Mouse (Mus musculus) limb, embryonic 11.5 days (tissue): ENCODE measurements at regions not wholly inside any gene's neighbourhood (a gene's known extent, or its start where the extent isn't known, plus 50 kb on each side); places are given as distances from the start of the nearest gene placed in this dataset.

ENCODE experiments used
- ATAC-seq: fragments of 200-750 bp; cut with Nextera tagmentation; 2 replicates; pipeline ENCODE4 v1.8.0; 2017; ENCODE audit warnings: low read depth; ENCODE audit not compliant: insufficient number of reproducible peaks, low FRiP score, low TSS enrichment
- DNase-seq: peaks from one replicate; pipeline ENCODE4 v3.0.0-alpha.2; 2015; ENCODE audit warnings: low spot score
- H3K27ac ChIP-seq: fragments of 300-500 bp; sonication (generic); replicated peaks from 2 replicates; pipeline ENCODE4 v1.5.1; 2014; ENCODE audit warnings: low read depth, mild to moderate bottlenecking, low read length
- H3K27me3 ChIP-seq: fragments of 300-500 bp; sonication (generic); 2 replicates; pipeline ENCODE4 v1.6.1; 2014; ENCODE audit warnings: mild to moderate bottlenecking, low read length, mixed read lengths; ENCODE audit not compliant: control insufficient read depth, insufficient read depth
- H3K36me3 ChIP-seq: fragments of 300-500 bp; sonication (generic); 2 replicates; pipeline ENCODE4 v1.6.1; 2014; ENCODE audit warnings: mild to moderate bottlenecking, low read length, moderate library complexity, mixed read lengths; ENCODE audit not compliant: control insufficient read depth, insufficient read depth
- H3K4me1 ChIP-seq: fragments of 300-500 bp; sonication (generic); 2 replicates; pipeline ENCODE4 v1.6.1; 2014; ENCODE audit warnings: low read length, mixed read lengths; ENCODE audit not compliant: control insufficient read depth, insufficient read depth
- H3K4me2 ChIP-seq: fragments of 300-500 bp; sonication (generic); 2 replicates; pipeline ENCODE4 v1.6.1; 2014; ENCODE audit warnings: low read depth, mild to moderate bottlenecking, moderate library complexity; ENCODE audit not compliant: severe bottlenecking
- H3K4me3 ChIP-seq: fragments of 300-500 bp; sonication (generic); 2 replicates; pipeline ENCODE4 v1.5.1; 2014; ENCODE audit warnings: low read depth, low read length
- H3K9ac ChIP-seq: fragments of 300-500 bp; sonication (generic); 2 replicates; pipeline ENCODE4 v1.6.1; 2014; ENCODE audit warnings: mild to moderate bottlenecking, low read length
- H3K9me3 ChIP-seq: fragments of 300-500 bp; sonication (generic); 2 replicates; pipeline ENCODE4 v1.6.1; 2016; ENCODE audit warnings: low read length; ENCODE audit not compliant: control insufficient read depth
- WGBS: fragments of 180-500 bp; shearing (Covaris S2); extraction: QIAGEN DNeasy Blood & Tissue Kit; methylation state at CpG from one replicate; pipeline ENCODE4 v1.1.7; 2014; 5-methylcytosine and 5-hydroxymethylcytosine counted together

- no peaks in the 10 kb centered on the region for H3K36me3 ChIP-seq
- H3K9ac ChIP-seq, result no peak overlapping the region
- H3K4me3 ChIP-seq, result no peak overlapping the region
- no peak for DNase-seq
- no peak overlapping the region for H3K4me2 ChIP-seq
- H3K27ac ChIP-seq, result no peak overlapping the region
- H3K4me1 ChIP-seq, result no peaks in the 10 kb centered on the region
- H3K27me3 ChIP-seq, result no peaks in the 10 kb centered on the region
- 77% methylated on average over 2 of the region's 2 CpGs for WGBS
- no peaks in the 10 kb centered on the region for H3K9me3 ChIP-seq
- ATAC-seq, result no peak
Measured at GRCm38 (mm10) chr1:129219098-129219497, 54.0 kb upstream of the Thsd7b start.

GRCm38 (mm10) chr1:129208806-129209205, 64.3 kb upstream of the Thsd7b start:
- Histone ChIP-seq H3K4me3 (no peak overlapping the region), H3K9me3 (no peaks in the 10 kb centered on the region), H3K9ac (no peak overlapping the region), H3K27ac (no peak overlapping the region), H3K4me2 (no peak overlapping the region), H3K4me1 (no peaks in the 10 kb centered on the region), H3K36me3 (no peaks in the 10 kb centered on the region), H3K27me3 (no peaks in the 10 kb centered on the region)
- ATAC-seq, result no peak
- DNase-seq, result no peak
- WGBS, result 88% methylated on average over 1 of the region's 1 CpGs

GRCm38 (mm10) chr1:129208406-129208805, 64.7 kb upstream of the Thsd7b start:
- Histone ChIP-seq H3K36me3 (no peaks in the 10 kb centered on the region), H3K9me3 (no peaks in the 10 kb centered on the region), H3K4me3 (no peak overlapping the region), H3K4me2 (no peak overlapping the region), H3K4me1 (no peaks in the 10 kb centered on the region), H3K9ac (no peak overlapping the region), H3K27me3 (no peaks in the 10 kb centered on the region), H3K27ac (no peak overlapping the region)
- ATAC-seq, result 0 out of 2 replicates have a peak, but pooled peaks have one; percentile 14
- DNase-seq, result no peak
- 91% methylated on average over 2 of the region's 2 CpGs for WGBS

GRCm38 (mm10) chr1:129207674-129208073, 65.4 kb upstream of the Thsd7b start:
- Histone ChIP-seq H3K36me3 (no peaks in the 10 kb centered on the region), H3K27ac (no peak overlapping the region), H3K4me3 (no peak overlapping the region), H3K27me3 (no peaks in the 10 kb centered on the region), H3K4me1 (no peaks in the 10 kb centered on the region), H3K9ac (no peak overlapping the region), H3K4me2 (no peak overlapping the region), H3K9me3 (no peaks in the 10 kb centered on the region)
- DNase-seq, result no peak
- 89% methylated on average over 5 of the region's 5 CpGs for WGBS
- ATAC-seq, result no peak

- DNase-seq (no peak), ATAC-seq (no peak)
- Histone ChIP-seq H3K36me3 (no peaks in the 10 kb centered on the region), H3K4me3 (no peak overlapping the region), H3K9ac (no peak overlapping the region), H3K4me2 (no peak overlapping the region), H3K9me3 (no peaks in the 10 kb centered on the region), H3K4me1 (no peaks in the 10 kb centered on the region), H3K27ac (no peak overlapping the region), H3K27me3 (no peaks in the 10 kb centered on the region)
- WGBS, result 94% methylated on average over 3 of the region's 3 CpGs
Measured at GRCm38 (mm10) chr1:129180174-129180759, 92.8 kb upstream of the Thsd7b start.

- Histone ChIP-seq H3K27ac (no peak overlapping the region), H3K4me2 (no peak overlapping the region), H3K27me3 (no peaks in the 10 kb centered on the region), H3K9ac (no peak overlapping the region), H3K4me1 (no peaks in the 10 kb centered on the region), H3K9me3 (no peaks in the 10 kb centered on the region), H3K36me3 (no peaks in the 10 kb centered on the region), H3K4me3 (no peak overlapping the region)
- 85% methylated on average over 8 of the region's 8 CpGs for WGBS
- DNase-seq (no peak), ATAC-seq (no peak)
Measured at GRCm38 (mm10) chr1:129169936-129170335, 103.2 kb upstream of the Thsd7b start.

- Histone ChIP-seq H3K4me3 (no peak overlapping the region), H3K9ac (no peak overlapping the region), H3K9me3 (no peaks in the 10 kb centered on the region), H3K36me3 (no peaks in the 10 kb centered on the region), H3K27me3 (no peaks in the 10 kb centered on the region), H3K4me2 (no peak overlapping the region), H3K27ac (no peak overlapping the region), H3K4me1 (no peaks in the 10 kb centered on the region)
- 83% methylated on average over 1 of the region's 1 CpGs for WGBS
- ATAC-seq, result no peak
- no peak for DNase-seq
Measured at GRCm38 (mm10) chr1:129150643-129151042, 122.5 kb upstream of the Thsd7b start.

- no peak overlapping the region for H3K27ac ChIP-seq
- H3K4me2 ChIP-seq, result no peak overlapping the region
- 42% methylated on average over 7 of the region's 7 CpGs for WGBS
- DNase-seq (no peak), ATAC-seq (0 out of 2 replicates have a peak, but pooled peaks have one; percentile 51)
- H3K4me1 ChIP-seq, result no peaks in the 10 kb centered on the region
- no peaks in the 10 kb centered on the region for H3K36me3 ChIP-seq
- H3K4me3 ChIP-seq, result no peak overlapping the region
- H3K27me3 ChIP-seq, result no peaks in the 10 kb centered on the region
- no peaks in the 10 kb centered on the region for H3K9me3 ChIP-seq
- H3K9ac ChIP-seq, result no peak overlapping the region
Measured at GRCm38 (mm10) chr1:129148733-129149388, 124.2 kb upstream of the Thsd7b start.
